Mouse (Mus musculus): Measurements from ENCODE around the gene H2afv. TPM values are rescaled to one million over a fixed set of nuclear protein-coding genes. Genes with fewer than 3 reads are reported as not detected.
A peak's percentile ranks its signal among the peaks of the same experiment; 100 is the strongest.
"Not testable (repeated sequence)": the region's sequence is repeated elsewhere in the genome, so short reads cannot be mapped to it uniquely, and the experiment has no call there.

The H2afv gene
- total and polyA plus RNA-seq, 2 experiments, result 30.9 to 35.8 TPM

GRCm38 (mm10) chr11:6465122-6465521 lies 20.9 kb upstream of the H2afv start:
- Histone ChIP-seq H3K9ac (ENCODE audit: low read depth, low read length) (no peak overlapping the region), H3K27me3 (ENCODE audit: control insufficient read depth, insufficient read depth, low read length) (no peaks in the 10 kb centered on the region), H3K27ac (replicated peaks; ENCODE audit: insufficient read depth, low read depth, low read length) (no peak overlapping the region), H3K36me3 (ENCODE audit: control insufficient read depth, insufficient read depth, low read length) (peaks cover 5% of the 10 kb centered on the region; the same call in 1 of the 2 replicates), H3K4me1 (ENCODE audit: control insufficient read depth, insufficient read depth, low read length) (peaks cover 3% of the 10 kb centered on the region; the same call in 1 of the 2 replicates), H3K79me2 (ENCODE audit: control insufficient read depth, insufficient read depth, low read length) (no peaks in the 10 kb centered on the region; the same call in 1 of the 2 replicates), H3K4me3 (ENCODE audit: insufficient read depth, low read depth, low read length) (no peak overlapping the region)
- peak; percentile 53 for DNase-seq (ENCODE audit: extremely low read depth, low read depth, low spot score)
- 20% methylated on average over 4 of the region's 4 CpGs for WGBS
- TF ChIP-seq CTCF (IDR thresholded peaks at IDR 0.05; ENCODE audit: low read depth, low read length) (peak; percentile 48; the same call in 1 of the 2 replicates), POLR2A (IDR thresholded peaks at IDR 0.05; ENCODE audit: extremely low read depth, insufficient read depth, low read length) (no peak)

GRCm38 (mm10) chr11:6463159-6463837 lies 19.1 kb upstream of the H2afv start:
- WGBS, result 84% methylated on average over 6 of the region's 6 CpGs
- Histone ChIP-seq H3K36me3 (ENCODE audit: control insufficient read depth, insufficient read depth, low read length) (peaks cover 2% of the 10 kb centered on the region; the same call in 1 of the 2 replicates), H3K4me3 (ENCODE audit: insufficient read depth, low read depth, low read length) (no peak overlapping the region), H3K27me3 (ENCODE audit: control insufficient read depth, insufficient read depth, low read length) (no peaks in the 10 kb centered on the region), H3K79me2 (ENCODE audit: control insufficient read depth, insufficient read depth, low read length) (no peaks in the 10 kb centered on the region), H3K9ac (ENCODE audit: low read depth, low read length) (no peak overlapping the region), H3K27ac (replicated peaks; ENCODE audit: insufficient read depth, low read depth, low read length) (no peak overlapping the region), H3K4me1 (ENCODE audit: control insufficient read depth, insufficient read depth, low read length) (no peaks in the 10 kb centered on the region)
- TF ChIP-seq POLR2A (IDR thresholded peaks at IDR 0.05; ENCODE audit: extremely low read depth, insufficient read depth, low read length) (no peak), CTCF (IDR thresholded peaks at IDR 0.05; ENCODE audit: low read depth, low read length) (no peak)
- DNase-seq (ENCODE audit: extremely low read depth, low read depth, low spot score), result no peak

- no peaks in the 10 kb centered on the region for H3K4me1 ChIP-seq (ENCODE audit: control insufficient read depth, insufficient read depth, low read length)
- H3K36me3 ChIP-seq (ENCODE audit: control insufficient read depth, insufficient read depth, low read length), result no peaks in the 10 kb centered on the region
- H3K9ac ChIP-seq (ENCODE audit: low read depth, low read length), result no peak overlapping the region
- 61% methylated on average over 6 of the region's 6 CpGs for WGBS
- H3K27ac ChIP-seq (replicated peaks; ENCODE audit: insufficient read depth, low read depth, low read length), result no peak overlapping the region
- H3K79me2 ChIP-seq (ENCODE audit: control insufficient read depth, insufficient read depth, low read length), result no peaks in the 10 kb centered on the region
- H3K27me3 ChIP-seq (ENCODE audit: control insufficient read depth, insufficient read depth, low read length), result no peaks in the 10 kb centered on the region
- H3K4me3 ChIP-seq (ENCODE audit: insufficient read depth, low read depth, low read length), result no peak overlapping the region
- no peak for TF ChIP-seq POLR2A (IDR thresholded peaks at IDR 0.05; ENCODE audit: extremely low read depth, insufficient read depth, low read length)
- TF ChIP-seq CTCF (IDR thresholded peaks at IDR 0.05; ENCODE audit: low read depth, low read length), result no peak
- DNase-seq (ENCODE audit: extremely low read depth, low read depth, low spot score), result no peak
These were observed 11.8 kb upstream of the H2afv start for GRCm38 (mm10) chr11:6456083-6456482.

DNA sequence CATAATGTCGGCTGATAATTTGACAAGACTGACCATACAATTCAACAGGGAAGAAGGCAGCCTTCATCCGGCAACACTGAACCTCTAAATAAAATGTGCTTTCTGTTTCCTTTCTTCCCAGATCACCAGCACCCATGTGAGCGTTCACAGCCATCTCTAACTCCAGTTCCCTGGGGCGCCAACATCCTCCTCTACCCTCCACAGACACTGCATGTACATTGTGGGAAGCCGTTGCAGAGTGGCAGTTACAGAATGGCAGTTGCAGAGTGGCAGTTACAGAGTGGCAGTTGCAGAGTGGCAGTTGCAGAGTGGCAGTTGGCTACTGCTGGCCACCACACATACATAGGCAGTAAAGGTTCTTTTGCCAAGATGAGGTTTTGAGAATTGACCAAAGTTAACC lies 3.9 kb upstream of the H2afv start:
- not testable (repeated sequence) for H3K27ac ChIP-seq (replicated peaks; ENCODE audit: insufficient read depth, low read depth, low read length); H3K4me1 ChIP-seq (ENCODE audit: control insufficient read depth, insufficient read depth, low read length); H3K9ac ChIP-seq (ENCODE audit: low read depth, low read length); H3K27me3 ChIP-seq (ENCODE audit: control insufficient read depth, insufficient read depth, low read length); DNase-seq (ENCODE audit: extremely low read depth, low read depth, low spot score); H3K4me3 ChIP-seq (ENCODE audit: insufficient read depth, low read depth, low read length); H3K79me2 ChIP-seq (ENCODE audit: control insufficient read depth, insufficient read depth, low read length); H3K36me3 ChIP-seq (ENCODE audit: control insufficient read depth, insufficient read depth, low read length)
- 96% methylated on average over 5 of the region's 5 CpGs for WGBS

DNA sequence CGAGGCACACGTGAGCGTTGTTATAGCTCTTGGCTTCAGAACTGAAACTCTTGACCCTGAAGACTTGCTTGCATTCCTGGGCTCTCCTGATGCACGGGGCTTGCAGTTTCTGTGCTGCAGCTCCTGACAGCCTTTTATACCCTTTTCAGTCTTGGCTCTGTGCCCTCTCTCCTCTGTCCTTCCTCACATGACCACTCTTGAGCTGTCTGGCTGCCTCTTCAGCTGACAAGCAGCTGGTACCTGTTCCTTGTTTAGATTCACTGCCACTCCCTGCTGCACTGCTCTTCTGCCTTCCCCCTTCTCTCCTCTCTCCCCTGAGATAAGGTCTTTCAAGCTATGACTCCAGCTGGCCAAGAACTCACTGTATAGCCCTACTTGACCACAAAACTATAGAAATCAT lies 3.2 kb upstream of the H2afv start:
- H3K27ac ChIP-seq (replicated peaks; ENCODE audit: insufficient read depth, low read depth, low read length), result no peak overlapping the region
- H3K4me3 ChIP-seq (ENCODE audit: insufficient read depth, low read depth, low read length), result no peak overlapping the region
- H3K36me3 ChIP-seq (ENCODE audit: control insufficient read depth, insufficient read depth, low read length), result no peaks in the 10 kb centered on the region
- H3K9ac ChIP-seq (ENCODE audit: low read depth, low read length), result no peak overlapping the region
- 92% methylated on average over 4 of the region's 4 CpGs for WGBS
- TF ChIP-seq CTCF (IDR thresholded peaks at IDR 0.05; ENCODE audit: low read depth, low read length) (no peak), POLR2A (IDR thresholded peaks at IDR 0.05; ENCODE audit: extremely low read depth, insufficient read depth, low read length) (no peak)
- no peaks in the 10 kb centered on the region for H3K27me3 ChIP-seq (ENCODE audit: control insufficient read depth, insufficient read depth, low read length)
- H3K4me1 ChIP-seq (ENCODE audit: control insufficient read depth, insufficient read depth, low read length), result peaks cover 6% of the 10 kb centered on the region
- no peak for DNase-seq (ENCODE audit: extremely low read depth, low read depth, low spot score)
- no peaks in the 10 kb centered on the region for H3K79me2 ChIP-seq (ENCODE audit: control insufficient read depth, insufficient read depth, low read length)

- peaks cover 3% of the 10 kb centered on the region for H3K36me3 ChIP-seq (ENCODE audit: control insufficient read depth, insufficient read depth, low read length)
- no peak overlapping the region for H3K9ac ChIP-seq (ENCODE audit: low read depth, low read length)
- peaks cover 7% of the 10 kb centered on the region for H3K4me1 ChIP-seq (ENCODE audit: control insufficient read depth, insufficient read depth, low read length)
- no peaks in the 10 kb centered on the region for H3K27me3 ChIP-seq (ENCODE audit: control insufficient read depth, insufficient read depth, low read length)
- no peak for DNase-seq (ENCODE audit: extremely low read depth, low read depth, low spot score)
- peaks cover 3% of the 10 kb centered on the region; the same call in 1 of the 2 replicates for H3K79me2 ChIP-seq (ENCODE audit: control insufficient read depth, insufficient read depth, low read length)
- WGBS, result 93% methylated on average over 7 of the region's 7 CpGs
- H3K27ac ChIP-seq (replicated peaks; ENCODE audit: insufficient read depth, low read depth, low read length), result no peak overlapping the region
- TF ChIP-seq POLR2A (IDR thresholded peaks at IDR 0.05; ENCODE audit: extremely low read depth, insufficient read depth, low read length) (no peak), CTCF (IDR thresholded peaks at IDR 0.05; ENCODE audit: low read depth, low read length) (no peak)
- H3K4me3 ChIP-seq (ENCODE audit: insufficient read depth, low read depth, low read length), result no peak overlapping the region
These were observed 1.7 kb upstream of the H2afv start for GRCm38 (mm10) chr11:6445951-6446350.

Data from liver, adult 2 months (tissue).